9 mouse cellular contexts compared by ENCODE assay signal in the genomic region with DNA sequence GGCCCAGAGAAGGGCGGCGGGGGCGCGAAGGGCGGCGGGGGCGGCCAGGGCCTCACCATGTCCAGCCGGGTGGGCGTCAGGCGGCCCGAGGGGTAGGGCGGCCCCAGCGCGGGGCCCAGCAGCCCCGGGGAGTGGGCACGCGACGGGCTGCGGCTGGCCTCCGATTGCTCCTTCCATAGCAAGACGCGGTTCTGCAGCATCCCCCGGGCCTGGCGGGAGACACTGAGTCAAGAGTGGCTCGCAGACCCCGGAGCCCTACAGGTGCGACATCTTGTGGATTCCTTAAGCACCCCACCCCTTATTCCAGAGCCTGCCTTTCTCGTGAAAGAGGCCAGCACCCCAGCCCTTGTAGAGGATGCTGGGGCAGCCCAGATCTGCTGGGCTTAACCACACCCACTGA. TPM values are rescaled to one million over a fixed set of nuclear protein-coding genes. Genes with fewer than 3 reads are reported as not detected.
DNase-seq lines count a peak whose midpoint lies in the region; ATAC-seq and TF ChIP-seq lines count a peak whose summit lies in the region.
"Had no signal": no experiment of that assay in that cellular context is flagged by ENCODE, and none has a peak within 500 bp of the region (broad histone marks: within the 10 kb centered on the region; RNA-seq: fewer than 3 reads in every experiment).

No protein-coding gene starts in this region.

- peak overlapping the region; percentile 75 for H3K9ac ChIP-seq in kidney, embryonic 16.5 days (replicated peaks; ENCODE audit: low read length)
- peak overlapping the region; percentile 81 for H3K9ac ChIP-seq in hindbrain, embryonic 16.5 days (ENCODE audit: low read depth, low read length)

- no peaks in the 10 kb centered on the region for H3K36me3 ChIP-seq in kidney, embryonic 16.5 days (ENCODE audit: insufficient read depth, low read length)
- H3K36me3 ChIP-seq in hindbrain, embryonic 16.5 days (ENCODE audit: control insufficient read depth, insufficient read depth, low read length), result no peaks in the 10 kb centered on the region
- no peaks in the 10 kb centered on the region for H3K36me3 ChIP-seq in myocyte (ENCODE audit: control insufficient read depth, insufficient read depth)

- ATAC-seq in kidney, embryonic 16.5 days (ENCODE audit: low FRiP score, low TSS enrichment), result peak; percentile 52
- peak; percentile 57 for ATAC-seq in hindbrain, embryonic 16.5 days
- no peak for ATAC-seq in megakaryocyte-erythroid progenitor cell, adult 5-6 weeks (replicated peaks; ENCODE audit: low FRiP score, low TSS enrichment, poor library complexity, severe bottlenecking)

- peak overlapping the region; percentile 66 for H3K4me3 ChIP-seq in kidney, embryonic 16.5 days (ENCODE audit: low read length)
- peak overlapping the region; percentile 71 for H3K4me3 ChIP-seq in hindbrain, embryonic 16.5 days (ENCODE audit: low read length)
- no peak overlapping the region for H3K4me3 ChIP-seq in myocyte

- WGBS in kidney, embryonic 16.5 days, result under 1% methylated on average over 22 of the region's 28 CpGs
- WGBS in hindbrain, embryonic 16.5 days, result 0% methylated on average over 16 of the region's 28 CpGs

- peak overlapping the region; percentile 100 for H3K4me2 ChIP-seq in kidney, embryonic 16.5 days (replicated peaks; ENCODE audit: low read depth, low read length)
- peak overlapping the region; percentile 99 for H3K4me2 ChIP-seq in hindbrain, embryonic 16.5 days (ENCODE audit: low read length)
- H3K4me2 ChIP-seq in myocyte (ENCODE audit: low read depth), result peak overlapping the region; percentile 27

- H3K9me3 ChIP-seq in kidney, embryonic 16.5 days (ENCODE audit: low read length), result no peaks in the 10 kb centered on the region; the same call in 1 of the 2 replicates
- no peaks in the 10 kb centered on the region for H3K9me3 ChIP-seq in hindbrain, embryonic 16.5 days (ENCODE audit: control insufficient read depth, low read length)

- no peak for TF ChIP-seq POLR2A in myocyte (IDR thresholded peaks at IDR 0.05; ENCODE audit: insufficient read length, low read depth)

- no peak overlapping the region for H3K27ac ChIP-seq in kidney, embryonic 16.5 days (ENCODE audit: low read length)
- peak overlapping the region; percentile 51 for H3K27ac ChIP-seq in hindbrain, embryonic 16.5 days (ENCODE audit: low read depth, low read length)

- H3ac ChIP-seq in myocyte (ENCODE audit: control insufficient read depth, insufficient read length), result no peak overlapping the region

- peaks cover 29% of the 10 kb centered on the region for H3K4me1 ChIP-seq in kidney, embryonic 16.5 days (ENCODE audit: insufficient read depth, low read length)
- peaks cover 10% of the 10 kb centered on the region for H3K4me1 ChIP-seq in hindbrain, embryonic 16.5 days (ENCODE audit: control insufficient read depth, insufficient read depth, low read depth, low read length)

- peaks cover 31% of the 10 kb centered on the region; the same call in 1 of the 2 replicates for H3K27me3 ChIP-seq in kidney, embryonic 16.5 days (ENCODE audit: insufficient read depth, low read length)
- peaks cover 26% of the 10 kb centered on the region for H3K27me3 ChIP-seq in hindbrain, embryonic 16.5 days (replicated peaks; ENCODE audit: control insufficient read depth, insufficient read depth, low read length)
- peaks cover 39% of the 10 kb centered on the region for H3K27me3 ChIP-seq in myocyte (ENCODE audit: control insufficient read depth, insufficient read depth, insufficient read length)

- no peak for DNase-seq in kidney, adult 8-10 months
- DNase-seq in embryo, embryonic 9.5 days (ENCODE audit: extremely low spot score), result peak; percentile 47
- no peak for DNase-seq in MN1 (ENCODE audit: low spot score)
- no peak for DNase-seq in testis, postnatal 10 days (ENCODE audit: low spot score)

- no peaks in the 10 kb centered on the region for H3K79me2 ChIP-seq in myocyte (ENCODE audit: control insufficient read depth, insufficient read depth)

TF ChIP-seq in myocyte, 11 proteins besides CTCF, POLR2A, EP300 and RAD21:
- TF ChIP-seq MAX (IDR thresholded peaks at IDR 0.05; ENCODE audit: low read depth) (no peak), USF1 (IDR thresholded peaks at IDR 0.05; ENCODE audit: low read depth) (no peak), SRF (IDR thresholded peaks at IDR 0.05; ENCODE audit: control insufficient read depth, insufficient read length, low read depth) (no peak), POLR2AphosphoS2 (IDR thresholded peaks at IDR 0.05; ENCODE audit: insufficient read length, low read depth) (no peak), CEBPB (IDR thresholded peaks at IDR 0.05; ENCODE audit: insufficient read depth, poor library complexity, severe bottlenecking) (no peak), MYOD1 (IDR thresholded peaks at IDR 0.05; ENCODE audit: control insufficient read depth in 1 of 3, insufficient read length in 2 of 3, low read depth in 2 of 3) (no peak), E2F4 (IDR thresholded peaks at IDR 0.05; ENCODE audit: insufficient read depth) (no peak), TCF3 (IDR thresholded peaks at IDR 0.05; ENCODE audit: insufficient read length, low read depth) (no peak), REST (IDR thresholded peaks at IDR 0.05; ENCODE audit: insufficient read depth, insufficient read length) (no peak), MYOG (IDR thresholded peaks at IDR 0.05; ENCODE audit: control insufficient read depth in 1 of 3, insufficient read depth in 1 of 3, insufficient read length in 2 of 3, low read depth in 2 of 3) (no peak), TCF12 (IDR thresholded peaks at IDR 0.05; ENCODE audit: insufficient read depth, poor library complexity, severe bottlenecking) (no peak)

RNA-seq across cellular contexts. Expression of gene Slc16a8, which starts 7.2 kb away (rescaled TPM):
- polyA plus RNA-seq in kidney, embryonic 16.5 days (2015; fragmentation: Nextera tagmentation; extraction: Ambion mirVana), result 0.24 and 0.30 TPM in 2 replicates
- 1.4 and 2.0 TPM in 2 replicates for polyA plus RNA-seq in hindbrain, embryonic 16.5 days (2015; fragmentation: Nextera tagmentation; extraction: Ambion mirVana)
- 0.25 TPM for polyA plus RNA-seq in myocyte (2012; fragmentation: generic; extraction: Trizol)
- not detected in 2 replicates for total RNA-seq in megakaryocyte-erythroid progenitor cell, adult 5-6 weeks (2014; fragmentation: Nextera tagmentation)
- total RNA-seq in megakaryocyte-erythroid progenitor cell, adult 5-6 weeks (2017), result not detected in 2 replicates
- total RNA-seq: hematopoietic stem cell, adult 5-6 weeks had no signal

RNA-seq across cellular contexts. Expression of gene Baiap2l2, which starts 23.6 kb away (rescaled TPM):
- polyA plus RNA-seq in kidney, embryonic 16.5 days (2015; fragmentation: Nextera tagmentation; extraction: Ambion mirVana), result 12.5 and 17.7 TPM in 2 replicates
- 3.1 and 5.4 TPM in 2 replicates for polyA plus RNA-seq in hindbrain, embryonic 16.5 days (2015; fragmentation: Nextera tagmentation; extraction: Ambion mirVana)
- 1.7 TPM for polyA plus RNA-seq in myocyte (2012; fragmentation: generic; extraction: Trizol)
- total RNA-seq in megakaryocyte-erythroid progenitor cell, adult 5-6 weeks (2014; fragmentation: Nextera tagmentation), result not detected in 2 replicates
- not detected in 2 replicates for total RNA-seq in megakaryocyte-erythroid progenitor cell, adult 5-6 weeks (2017)

RNA-seq across cellular contexts. Expression of gene Gm49486, which starts 32.6 kb away (rescaled TPM):
- polyA plus RNA-seq in kidney, embryonic 16.5 days (2015; fragmentation: Nextera tagmentation; extraction: Ambion mirVana), result 0.55 and 0.72 TPM in 2 replicates
- polyA plus RNA-seq in hindbrain, embryonic 16.5 days (2015; fragmentation: Nextera tagmentation; extraction: Ambion mirVana), result 0.87 and 1.1 TPM in 2 replicates
- polyA plus RNA-seq in myocyte (2012; fragmentation: generic; extraction: Trizol), result 0.05 TPM
- not detected in 2 replicates for total RNA-seq in megakaryocyte-erythroid progenitor cell, adult 5-6 weeks (2014; fragmentation: Nextera tagmentation)
- 0.08 TPM in 1 of 2 replicates, not detected in the other for total RNA-seq in megakaryocyte-erythroid progenitor cell, adult 5-6 weeks (2017)
- total RNA-seq: hematopoietic stem cell, adult 5-6 weeks had no signal

RNA-seq across cellular contexts. Expression of gene Pick1, which starts 32.8 kb away (rescaled TPM):
- polyA plus RNA-seq in kidney, embryonic 16.5 days (2015; fragmentation: Nextera tagmentation; extraction: Ambion mirVana), result 56.9 and 57.8 TPM in 2 replicates
- 99.1 and 100.0 TPM in 2 replicates for polyA plus RNA-seq in hindbrain, embryonic 16.5 days (2015; fragmentation: Nextera tagmentation; extraction: Ambion mirVana)
- polyA plus RNA-seq in myocyte (2012; fragmentation: generic; extraction: Trizol), result 26.0 TPM
- total RNA-seq in megakaryocyte-erythroid progenitor cell, adult 5-6 weeks (2014; fragmentation: Nextera tagmentation), result 15.8 and 20.9 TPM in 2 replicates
- 8.9 and 11.4 TPM in 2 replicates for total RNA-seq in megakaryocyte-erythroid progenitor cell, adult 5-6 weeks (2017)

Comparison
In these comparisons a context has a peak if more than half of its experiments do, and no peak if none do; other contexts are left out.
1. H3K4me2 ChIP-seq: peak in every context shown above with its lines; median percentile 100 in kidney, embryonic 16.5 days; 99 in hindbrain, embryonic 16.5 days; 27 in myocyte.